Mouse (Mus musculus) naive thymus-derived CD4-positive, alpha-beta T cell, adult 2 months (primary cell): ENCODE measurements around the gene Pfdn5.
A peak's percentile ranks its signal among the peaks of the same experiment; 100 is the strongest.

Experiments used
- DNase-seq: peaks from one replicate; pipeline ENCODE4 v3.0.0-alpha.2; 2011; ENCODE audit warnings: low read depth

Gene Pfdn5

GRCm38 (mm10) chr15:102335254-102335653 lies 9.3 kb downstream of the Pfdn5 start:
- no peak for DNase-seq

GRCm38 (mm10) chr15:102335925-102336324 lies 10.0 kb downstream of the Pfdn5 start:
- peak; percentile 50 for DNase-seq

GRCm38 (mm10) chr15:102336946-102337345 lies 11.0 kb downstream of the Pfdn5 start:
- DNase-seq = no peak

GRCm38 (mm10) chr15:102339612-102340011 lies 13.7 kb downstream of the Pfdn5 start:
- DNase-seq = no peak

DNA sequence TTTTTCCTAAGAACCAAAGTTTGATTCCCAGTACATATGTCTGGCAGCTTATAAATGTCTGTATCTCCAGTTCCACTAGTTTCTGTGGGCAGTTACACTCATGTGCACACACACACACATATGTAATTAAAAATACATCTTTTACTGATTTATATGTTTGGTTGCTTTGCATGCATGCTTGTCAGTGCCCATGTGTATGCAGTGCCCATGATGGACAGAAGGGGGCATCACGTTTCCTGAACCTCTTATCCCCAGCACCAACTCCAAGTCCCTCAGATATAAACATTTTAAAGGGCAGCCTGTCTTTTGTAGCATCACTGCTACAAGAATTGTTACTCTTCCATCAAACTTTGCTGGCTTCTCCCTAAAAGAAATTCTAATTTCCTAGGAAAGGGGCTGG lies 15.7 kb downstream of the Pfdn5 start:
- DNase-seq = peak; percentile 80

- DNase-seq = no peak
These were observed 18.6 kb downstream of the Pfdn5 start for GRCm38 (mm10) chr15:102344490-102344889.

DNA sequence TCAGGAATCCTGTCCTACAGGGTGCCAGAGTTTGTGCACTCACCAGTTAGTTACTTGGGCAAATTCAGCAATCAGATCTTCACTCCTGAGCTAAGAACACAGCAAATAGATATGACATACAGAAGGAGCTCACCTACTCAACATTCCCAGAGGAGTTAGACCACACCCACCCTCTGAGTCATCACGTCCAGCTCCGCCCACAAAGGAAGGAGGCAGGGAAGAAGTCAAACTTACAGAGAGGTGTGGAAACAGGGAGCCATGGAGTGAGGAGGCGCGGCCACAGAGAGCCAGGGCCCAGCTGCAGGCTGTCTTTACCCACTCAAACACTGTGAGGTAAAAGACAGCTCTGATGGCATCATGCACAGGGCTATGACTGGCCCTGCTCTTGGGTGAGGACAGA lies 20.5 kb downstream of the Pfdn5 start:
- no peak for DNase-seq

- DNase-seq = peak; percentile 96
These were observed 24.4 kb downstream of the Pfdn5 start, which contains the start of gene Aaas for GRCm38 (mm10) chr15:102350138-102350941. Gene Aaas, minus strand, starts transcription at chr15:102350771.

- DNase-seq = no peak
These were observed 25.0 kb downstream of the Pfdn5 start for GRCm38 (mm10) chr15:102350942-102351291.

GRCm38 (mm10) chr15:102352177-102352576 lies 26.3 kb downstream of the Pfdn5 start:
- no peak for DNase-seq

DNA sequence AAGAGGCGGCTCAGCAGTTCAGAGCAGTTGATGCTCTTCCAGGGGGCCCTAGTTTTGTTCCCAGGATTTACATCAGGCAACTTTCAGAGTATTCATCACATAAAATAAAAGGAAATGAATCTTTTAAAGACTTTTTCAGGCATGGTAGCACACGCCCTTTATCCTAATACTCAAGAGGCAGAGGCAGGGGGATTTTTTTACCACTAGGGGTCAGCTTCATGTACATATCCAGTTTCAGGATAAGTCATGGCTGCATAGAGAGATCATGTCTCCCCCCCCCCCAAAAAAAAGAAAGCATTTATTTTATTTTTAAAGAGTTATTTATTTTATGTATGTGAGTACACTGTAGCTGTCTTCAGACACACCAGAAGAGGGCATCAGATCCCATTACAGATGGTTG lies 28.1 kb downstream of the Pfdn5 start:
- no peak for DNase-seq

- DNase-seq = peak; percentile 48
These were observed 29.4 kb downstream of the Pfdn5 start for GRCm38 (mm10) chr15:102355134-102355870.

- DNase-seq = no peak
These were observed 30.0 kb downstream of the Pfdn5 start for GRCm38 (mm10) chr15:102355871-102356441.

GRCm38 (mm10) chr15:102356501-102357325 lies 30.8 kb downstream of the Pfdn5 start:
- DNase-seq = no peak

GRCm38 (mm10) chr15:102358126-102358525 lies 32.2 kb downstream of the Pfdn5 start:
- DNase-seq = no peak

GRCm38 (mm10) chr15:102358834-102359233 lies 32.9 kb downstream of the Pfdn5 start:
- no peak for DNase-seq

- DNase-seq = no peak
These were observed 36.7 kb downstream of the Pfdn5 start for GRCm38 (mm10) chr15:102362648-102363047.

DNA sequence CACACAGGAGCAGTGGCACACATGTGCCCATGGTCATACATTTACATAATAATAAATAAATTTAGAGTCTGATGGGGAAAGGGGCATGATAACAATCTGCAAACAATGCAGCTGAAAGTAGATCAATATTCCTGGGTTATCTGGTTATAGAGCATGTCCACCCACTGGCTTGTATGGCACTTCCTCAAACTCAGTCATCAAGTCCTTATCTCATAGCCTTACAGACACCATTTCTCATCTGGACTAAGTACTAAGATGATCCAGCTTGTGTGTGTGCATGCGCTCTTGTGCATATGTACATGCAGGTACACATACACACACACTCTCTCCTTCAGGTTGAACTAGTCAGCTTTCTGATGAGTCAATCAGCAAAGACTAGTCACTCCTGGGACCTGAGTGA lies 38.8 kb downstream of the Pfdn5 start:
- no peak for DNase-seq

DNA sequence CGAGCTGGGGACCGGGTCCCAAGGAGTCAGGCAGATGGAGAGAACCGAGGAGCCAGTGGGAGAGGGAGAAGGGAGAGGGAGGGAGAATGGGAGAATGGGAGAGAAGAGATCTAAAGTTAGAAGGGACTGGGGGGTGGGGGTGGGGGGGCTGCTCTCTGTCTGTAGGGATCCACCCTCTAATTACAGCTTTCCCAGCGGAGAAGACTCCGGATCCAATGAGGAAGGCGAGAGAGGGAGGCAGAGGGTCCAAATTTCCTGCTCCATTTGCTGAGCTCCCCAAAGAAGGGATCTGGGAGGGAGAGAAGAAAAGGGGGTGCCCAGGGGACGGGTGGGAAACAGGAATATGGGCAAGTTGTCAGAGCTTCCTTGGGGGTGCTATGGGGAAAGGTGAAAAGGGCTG lies 40.3 kb downstream of the Pfdn5 start:
- DNase-seq = no peak

DNA sequence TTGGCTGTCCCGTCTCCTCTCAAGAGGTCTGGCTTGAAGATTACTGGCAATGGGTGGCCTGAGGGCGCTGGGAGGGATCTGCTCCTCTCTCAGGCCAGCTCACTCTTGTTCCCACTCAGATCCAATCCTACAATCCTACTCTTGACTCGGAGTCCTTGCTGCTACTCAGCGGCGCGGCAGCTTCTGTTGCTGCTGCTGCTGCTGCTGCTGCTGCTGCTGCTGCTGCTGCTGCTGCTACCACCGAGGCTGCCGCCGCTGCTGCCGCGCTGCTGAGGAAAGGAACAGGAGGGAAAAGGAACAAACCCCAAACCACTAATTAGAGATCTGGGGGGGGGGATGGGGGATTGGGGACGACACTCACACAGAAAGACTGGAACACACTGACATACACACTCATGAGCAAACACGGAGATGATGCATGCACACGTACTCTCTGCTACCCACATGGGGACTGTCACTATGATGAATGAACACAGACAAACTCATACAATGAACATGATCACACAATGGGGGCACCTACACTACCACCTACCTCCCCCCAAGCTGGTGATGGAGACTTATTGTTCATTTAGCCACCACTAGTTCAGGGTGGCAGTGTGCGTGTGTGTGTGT lies 40.9 kb downstream of the Pfdn5 start, which contains the start of gene Sp7:
Sp7 (minus strand) TSS at position 450 of the 612 bp plus-strand sequence.
- DNase-seq = no peak

DNA sequence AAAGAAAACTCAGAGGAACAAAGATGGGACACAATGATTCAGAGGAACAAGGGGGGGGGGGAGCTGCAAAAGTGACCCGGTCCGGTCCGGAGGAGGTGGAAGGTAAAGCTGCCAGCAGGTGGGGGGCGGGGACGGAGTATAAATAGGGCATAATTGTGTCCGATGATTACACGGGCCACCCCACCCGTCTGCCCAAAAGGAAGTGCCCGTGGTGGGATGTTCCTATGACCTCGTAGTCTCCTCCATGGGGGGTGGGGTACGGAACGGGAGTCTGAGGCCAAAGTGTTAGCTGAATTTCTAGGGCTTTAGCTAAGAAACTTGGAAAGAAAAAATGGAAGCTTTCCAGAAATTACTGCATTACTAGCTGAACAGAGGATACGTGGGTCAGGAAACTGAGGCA lies 44.1 kb downstream of the Pfdn5 start:
- DNase-seq = no peak

GRCm38 (mm10) chr15:102370727-102371126 lies 44.8 kb downstream of the Pfdn5 start:
- no peak for DNase-seq
